Mouse (Mus musculus) olfactory bulb, adult 2 months (tissue): ENCODE measurements around the gene Hnrnpd.

ENCODE experiments used
- CTCF ChIP-seq: fragments of 200-500 bp; IDR thresholded peaks from 2 replicates; pipeline ENCODE4 v1.5.1; 2012; ENCODE audit warnings: low read depth, mild to moderate bottlenecking, low read length, moderate library complexity; ENCODE audit not compliant: insufficient read depth
- POLR2A ChIP-seq: fragments of 200-500 bp; IDR thresholded peaks from 2 replicates; pipeline ENCODE4 v1.6.1; 2012; ENCODE audit warnings: mild to moderate bottlenecking, low read depth, low read length, moderate library complexity; ENCODE audit not compliant: insufficient read depth

DNA sequence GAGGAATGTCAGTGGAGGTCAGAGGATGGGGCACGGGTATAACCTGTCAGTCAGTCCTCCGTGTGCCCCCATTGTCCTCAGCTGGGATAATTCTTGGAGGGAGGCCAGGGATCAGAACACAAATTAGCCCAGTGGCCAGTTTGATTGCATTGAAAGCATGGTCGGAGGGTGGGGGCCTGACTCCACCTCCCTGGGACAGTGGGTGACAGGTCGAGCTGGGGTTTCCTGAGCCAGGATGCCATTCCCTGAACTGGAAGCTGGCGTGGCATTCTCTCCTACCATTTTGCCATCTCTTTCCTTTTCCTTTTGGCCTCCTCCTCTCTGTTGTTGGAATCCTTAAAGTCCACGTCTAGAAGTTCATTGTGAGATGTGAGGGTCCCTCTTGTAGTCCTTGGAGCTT, 27.2 kb upstream of the Hnrnpd start:
- TF ChIP-seq POLR2A = no peak
- TF ChIP-seq CTCF = no peak
